In the genomic region with DNA sequence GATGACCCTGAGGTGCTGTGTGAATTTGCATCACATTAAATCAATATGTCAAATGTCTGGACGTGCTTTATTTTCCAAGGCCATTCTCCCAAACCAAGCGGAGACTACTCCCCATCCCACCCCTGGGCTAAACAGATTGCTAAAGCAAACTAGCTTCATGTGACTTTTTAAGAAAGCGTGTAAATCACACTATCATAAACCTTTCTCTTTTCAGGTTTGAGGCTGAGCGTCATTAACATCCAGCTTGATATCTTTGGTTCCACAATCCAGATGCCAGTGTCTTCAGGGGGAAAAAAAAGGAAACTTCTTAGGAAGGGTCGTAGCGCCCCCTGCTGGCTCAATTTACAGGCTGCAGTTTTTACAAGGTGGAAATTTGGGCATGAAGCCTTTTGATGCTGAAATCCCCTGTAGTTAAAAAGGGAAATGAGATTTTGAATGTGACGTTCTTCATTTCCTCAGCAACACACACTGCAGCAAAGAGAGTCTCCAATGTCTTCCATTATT, we compare ENCODE assay signal across 9 mouse cellular contexts.
DNase-seq lines count a peak whose midpoint lies in the region; ATAC-seq and TF ChIP-seq lines count a peak whose summit lies in the region.
"Had no signal": no experiment of that assay in that cellular context is flagged by ENCODE, and none has a peak within 500 bp of the region (broad histone marks: within the 10 kb centered on the region; RNA-seq: fewer than 3 reads in every experiment).

No protein-coding gene starts in this region.

- H3K4me2 ChIP-seq in liver, embryonic 13.5 days, result no peak overlapping the region
- H3K4me2 ChIP-seq: lung, embryonic 15.5 days had no signal

- 0 out of 2 replicates have a peak, but pooled peaks have one; percentile 50 for ATAC-seq in frontal cortex, adult (ENCODE audit: low TSS enrichment)
- no peak for ATAC-seq in liver, embryonic 13.5 days (ENCODE audit: low read depth)
- no peak for ATAC-seq in erythroblast, adult 5-6 weeks (replicated peaks; ENCODE audit: low FRiP score, poor library complexity, severe bottlenecking)

- no peak overlapping the region for H3K27ac ChIP-seq in kidney, adult 2 months (ENCODE audit: insufficient read depth, low read depth, low read length)
- H3K27ac ChIP-seq in liver, embryonic 13.5 days, result no peak overlapping the region
- H3K27ac ChIP-seq: lung, embryonic 15.5 days had no signal

- H3K9ac ChIP-seq in liver, embryonic 13.5 days, result no peak overlapping the region
- H3K9ac ChIP-seq: lung, embryonic 15.5 days had no signal

- 12% methylated on average over 7 of the region's 7 CpGs for WGBS in kidney, adult 2 months
- 25% methylated on average over 7 of the region's 7 CpGs for WGBS in liver, embryonic 13.5 days (ENCODE audit: insufficient replicate concordance)

- DNase-seq in kidney, adult 2 months, result peak; percentile 30
- no peak for DNase-seq in kidney, adult 11 months
- DNase-seq in brain, embryonic 18.5 days (ENCODE audit: low read depth, low spot score), result peak; percentile 16
- peak; percentile 44 for DNase-seq in kidney, adult 9 months
- peak; percentile 3 for DNase-seq in liver, embryonic 13.5 days
- peak; percentile 87 for DNase-seq in retina, embryonic 14.5 days (ENCODE audit: low spot score)

- H3K27me3 ChIP-seq in kidney, adult 2 months (replicated peaks; ENCODE audit: control insufficient read depth, insufficient read depth, low read length), result no peaks in the 10 kb centered on the region
- H3K27me3 ChIP-seq in liver, embryonic 13.5 days, result no peaks in the 10 kb centered on the region
- H3K27me3 ChIP-seq: lung, embryonic 15.5 days had no signal

- no peaks in the 10 kb centered on the region for H3K4me1 ChIP-seq in kidney, adult 2 months (ENCODE audit: control insufficient read depth, insufficient read depth, low read length)
- H3K4me1 ChIP-seq in liver, embryonic 13.5 days (replicated peaks), result no peaks in the 10 kb centered on the region
- H3K4me1 ChIP-seq: lung, embryonic 15.5 days had no signal

- H3K4me3 ChIP-seq in kidney, adult 2 months (ENCODE audit: insufficient read depth, low read depth, low read length), result no peak overlapping the region
- H3K4me3 ChIP-seq in liver, embryonic 13.5 days (replicated peaks), result no peak overlapping the region
- H3K4me3 ChIP-seq: lung, embryonic 15.5 days had no signal

- no peak for TF ChIP-seq POLR2A in kidney, adult 2 months (IDR thresholded peaks at IDR 0.05; ENCODE audit: low read depth, low read length)

- TF ChIP-seq CTCF in kidney, adult 2 months (conservative IDR thresholded peaks at IDR 0.05; ENCODE audit: insufficient read depth, insufficient read length, low read depth, low read length), result peak; percentile 54; the same call in 1 of the 2 replicates

- H3K36me3 ChIP-seq in kidney, adult 2 months (ENCODE audit: control insufficient read depth, insufficient read depth, low read length), result no peaks in the 10 kb centered on the region
- no peaks in the 10 kb centered on the region for H3K36me3 ChIP-seq in liver, embryonic 13.5 days
- H3K36me3 ChIP-seq: lung, embryonic 15.5 days had no signal

- no peaks in the 10 kb centered on the region for H3K9me3 ChIP-seq in liver, embryonic 13.5 days (replicated peaks)
- H3K9me3 ChIP-seq: lung, embryonic 15.5 days had no signal
